Mouse (Mus musculus) heart, postnatal 0 days (tissue): ENCODE data around the gene Hc. TPM values are rescaled to one million over a fixed set of nuclear protein-coding genes. Genes with fewer than 3 reads are reported as not detected.

ENCODE experiments used
- ATAC-seq: fragments of 200-750 bp; cut with Nextera tagmentation; 2 replicates; pipeline ENCODE4 v1.8.0; 2017; ENCODE audit warnings: low read depth, moderate number of reproducible peaks, moderate library complexity; ENCODE audit not compliant: insufficient read depth
- DNase-seq: peaks from one replicate; pipeline ENCODE4 v3.0.0-alpha.2; 2016; ENCODE audit warnings: low spot score
- H3K27ac ChIP-seq: fragments of 300-500 bp; sonication (generic); 2 replicates; pipeline ENCODE4 v1.5.1; 2014; ENCODE audit warnings: low read depth, mild to moderate bottlenecking
- H3K27me3 ChIP-seq: fragments of 300-500 bp; sonication (generic); 2 replicates; pipeline ENCODE4 v1.6.1; 2014; ENCODE audit warnings: low read length, mixed read lengths; ENCODE audit not compliant: control insufficient read depth, insufficient read depth
- H3K36me3 ChIP-seq: fragments of 300-500 bp; sonication (generic); replicated peaks from 2 replicates; pipeline ENCODE4 v1.6.1; 2014; ENCODE audit warnings: low read length, mixed read lengths; ENCODE audit not compliant: control insufficient read depth, insufficient read depth
- H3K4me1 ChIP-seq: fragments of 300-500 bp; sonication (generic); 2 replicates; pipeline ENCODE4 v1.6.1; 2014; ENCODE audit warnings: antibody characterized with exemption; ENCODE audit not compliant: control insufficient read depth, insufficient read depth
- H3K4me2 ChIP-seq: fragments of 300-500 bp; sonication (generic); 2 replicates; pipeline ENCODE4 v1.6.1; 2014; ENCODE audit warnings: low read depth, mild to moderate bottlenecking, low read length, moderate library complexity
- H3K4me3 ChIP-seq: fragments of 300-500 bp; sonication (generic); 2 replicates; pipeline ENCODE4 v1.5.1; 2014; ENCODE audit warnings: low read depth, low read length
- H3K9ac ChIP-seq: fragments of 300-500 bp; sonication (generic); replicated peaks from 2 replicates; pipeline ENCODE4 v1.6.1; 2014; ENCODE audit warnings: low read depth, low read length, mixed read lengths
- H3K9me3 ChIP-seq: fragments of 300-500 bp; sonication (generic); replicated peaks from 2 replicates; pipeline ENCODE4 v1.6.1; 2016; ENCODE audit warnings: low read length; ENCODE audit not compliant: control insufficient read depth
- CTCF ChIP-seq: IDR thresholded peaks from 2 replicates; pipeline ENCODE4 v1.5.1; 2016; ENCODE audit warnings: antibody characterized with exemption, control low read depth, low read depth
- EP300 ChIP-seq: IDR thresholded peaks from 2 replicates; pipeline ENCODE4 v1.6.1; 2016; ENCODE audit warnings: antibody characterized with exemption, low read depth
- WGBS: fragments of 180-500 bp; shearing (Covaris S2); extraction: QIAGEN DNeasy Blood & Tissue Kit; methylation state at CpG from one replicate; pipeline ENCODE4 v1.1.7; 2014; 5-methylcytosine and 5-hydroxymethylcytosine counted together
- polyA plus RNA-seq: library from polyadenylated mRNA; unstranded; fragments of >200 nt; fragmentation: Nextera tagmentation; extraction: Ambion mirVana; gene quantifications from 2 replicates; pipeline ENCODE4 v1.2.1, GENCODE M21; 2015
- total RNA-seq: library from RNA; depleted of rRNA; stranded (reverse); fragments of >200 nt; gene quantifications from 2 replicates; pipeline ENCODE4 v1.2.3, GENCODE M21; 2014; ENCODE audit warnings: low replicate concordance

The Hc gene
- total and polyA plus RNA-seq, 2 experiments from 2014 or later = 0.04 to 0.12 TPM

GRCm38 (mm10) chr2:35024646-35025154 is 36.5 kb downstream of the Hc start:
- no peak overlapping the region for H3K27ac ChIP-seq
- H3K4me3 ChIP-seq = no peak overlapping the region
- no peak overlapping the region for H3K9ac ChIP-seq
- DNase-seq (no peak), ATAC-seq (no peak)
- H3K36me3 ChIP-seq = no peaks in the 10 kb centered on the region
- 0 out of 2 replicates have a peak, but pooled peaks cover 3% of the 10 kb centered on the region for H3K9me3 ChIP-seq
- no peaks in the 10 kb centered on the region for H3K27me3 ChIP-seq
- H3K4me2 ChIP-seq = no peak overlapping the region
- 73% methylated on average over 3 of the region's 3 CpGs for WGBS
- no peaks in the 10 kb centered on the region for H3K4me1 ChIP-seq
- TF ChIP-seq EP300 (no peak), CTCF (no peak)

GRCm38 (mm10) chr2:35021806-35022205 is 39.4 kb downstream of the Hc start:
- no peaks in the 10 kb centered on the region for H3K36me3 ChIP-seq
- H3K27me3 ChIP-seq = no peaks in the 10 kb centered on the region
- H3K9me3 ChIP-seq = 0 out of 2 replicates have a peak, but pooled peaks cover 3% of the 10 kb centered on the region
- H3K4me3 ChIP-seq = no peak overlapping the region
- DNase-seq (no peak), ATAC-seq (no peak)
- 82% methylated on average over 5 of the region's 5 CpGs for WGBS
- no peak overlapping the region for H3K27ac ChIP-seq
- no peak overlapping the region for H3K9ac ChIP-seq
- no peak overlapping the region for H3K4me2 ChIP-seq
- no peaks in the 10 kb centered on the region for H3K4me1 ChIP-seq
- TF ChIP-seq EP300 (no peak), CTCF (no peak)

- TF ChIP-seq CTCF (no peak), EP300 (no peak)
- ATAC-seq (no peak), DNase-seq (no peak)
- Histone ChIP-seq H3K4me2 (no peak overlapping the region), H3K27ac (no peak overlapping the region), H3K9me3 (no peaks in the 10 kb centered on the region), H3K4me3 (no peak overlapping the region), H3K27me3 (no peaks in the 10 kb centered on the region), H3K4me1 (no peaks in the 10 kb centered on the region), H3K9ac (no peak overlapping the region), H3K36me3 (no peaks in the 10 kb centered on the region)
- 33% methylated on average over 6 of the region's 6 CpGs for WGBS
These were observed 45.4 kb downstream of the Hc start for GRCm38 (mm10) chr2:35015861-35016260.

GRCm38 (mm10) chr2:35011649-35012048 is 49.6 kb downstream of the Hc start:
- no peaks in the 10 kb centered on the region for H3K4me1 ChIP-seq
- TF ChIP-seq CTCF = no peak
- TF ChIP-seq EP300 = no peak
- H3K9ac ChIP-seq = no peak overlapping the region
- no peak overlapping the region for H3K27ac ChIP-seq
- ATAC-seq (no peak), DNase-seq (no peak)
- H3K4me2 ChIP-seq = no peak overlapping the region
- H3K27me3 ChIP-seq = no peaks in the 10 kb centered on the region
- no peak overlapping the region for H3K4me3 ChIP-seq
- 81% methylated on average over 8 of the region's 8 CpGs for WGBS
- H3K36me3 ChIP-seq = no peaks in the 10 kb centered on the region
- H3K9me3 ChIP-seq = no peaks in the 10 kb centered on the region

- peaks cover 3% of the 10 kb centered on the region; the same call in 1 of the 2 replicates for H3K27me3 ChIP-seq
- 74% methylated on average over 9 of the region's 9 CpGs for WGBS
- H3K9me3 ChIP-seq = no peaks in the 10 kb centered on the region
- no peaks in the 10 kb centered on the region for H3K36me3 ChIP-seq
- ATAC-seq = no peak
- no peak overlapping the region for H3K9ac ChIP-seq
- no peak for TF ChIP-seq EP300
- no peak for TF ChIP-seq CTCF
- H3K4me3 ChIP-seq = no peak overlapping the region
- no peak for DNase-seq
- no peak overlapping the region for H3K4me2 ChIP-seq
- no peak overlapping the region for H3K27ac ChIP-seq
- no peaks in the 10 kb centered on the region for H3K4me1 ChIP-seq
These were observed 62.3 kb downstream of the Hc start for GRCm38 (mm10) chr2:34998956-34999355.

GRCm38 (mm10) chr2:34996506-34996905 is 64.7 kb downstream of the Hc start:
- Histone ChIP-seq H3K4me3 (no peak overlapping the region), H3K36me3 (no peaks in the 10 kb centered on the region), H3K4me1 (no peaks in the 10 kb centered on the region), H3K9ac (no peak overlapping the region), H3K4me2 (no peak overlapping the region), H3K27me3 (peaks cover 4% of the 10 kb centered on the region; the same call in 1 of the 2 replicates), H3K27ac (no peak overlapping the region), H3K9me3 (no peaks in the 10 kb centered on the region)
- WGBS = 73% methylated on average over 5 of the region's 5 CpGs
- DNase-seq = no peak
- TF ChIP-seq EP300 = no peak
- no peak for TF ChIP-seq CTCF
- ATAC-seq = no peak
